Mouse (Mus musculus): ENCODE results near the gene Abcg2. TPM values are rescaled to one million over a fixed set of nuclear protein-coding genes. Genes with fewer than 3 reads are reported as not detected.

The Abcg2 gene
- polyA plus RNA-seq, 1 experiment = 11.9 TPM

GRCm38 (mm10) chr6:58651038-58651437 lies 66.7 kb downstream of the Abcg2 start:
- peaks cover 7% of the 10 kb centered on the region; the same call in 1 of the 2 replicates for H3K4me1 ChIP-seq (ENCODE audit: control insufficient read depth, insufficient read depth, insufficient read length, low read length)
- no peak overlapping the region for H3K27ac ChIP-seq (replicated peaks; ENCODE audit: low read depth, low read length)
- no peak overlapping the region for H3K4me3 ChIP-seq (ENCODE audit: insufficient read depth, low read depth, low read length)

- Histone ChIP-seq H3K27ac (replicated peaks; ENCODE audit: low read depth, low read length) (no peak overlapping the region), H3K4me1 (ENCODE audit: control insufficient read depth, insufficient read depth, insufficient read length, low read length) (no peaks in the 10 kb centered on the region), H3K4me3 (ENCODE audit: insufficient read depth, low read depth, low read length) (no peak overlapping the region)
These were observed 76.7 kb downstream of the Abcg2 start for GRCm38 (mm10) chr6:58660951-58661575.

- Histone ChIP-seq H3K4me1 (ENCODE audit: control insufficient read depth, insufficient read depth, insufficient read length, low read length) (no peaks in the 10 kb centered on the region; the same call in 1 of the 2 replicates), H3K4me3 (ENCODE audit: insufficient read depth, low read depth, low read length) (no peak overlapping the region), H3K27ac (replicated peaks; ENCODE audit: low read depth, low read length) (no peak overlapping the region)
These were observed 93.5 kb downstream of the Abcg2 start for GRCm38 (mm10) chr6:58677802-58678201.

GRCm38 (mm10) chr6:58678530-58678929 lies 94.2 kb downstream of the Abcg2 start:
- no peaks in the 10 kb centered on the region for H3K4me1 ChIP-seq (ENCODE audit: control insufficient read depth, insufficient read depth, insufficient read length, low read length)
- H3K27ac ChIP-seq (replicated peaks; ENCODE audit: low read depth, low read length) = no peak overlapping the region
- H3K4me3 ChIP-seq (ENCODE audit: insufficient read depth, low read depth, low read length) = no peak overlapping the region

GRCm38 (mm10) chr6:58691584-58691983 lies 107.3 kb downstream of the Abcg2 start:
- H3K27ac ChIP-seq (replicated peaks; ENCODE audit: low read depth, low read length) = no peak overlapping the region
- H3K4me3 ChIP-seq (ENCODE audit: insufficient read depth, low read depth, low read length) = no peak overlapping the region
- no peaks in the 10 kb centered on the region for H3K4me1 ChIP-seq (ENCODE audit: control insufficient read depth, insufficient read depth, insufficient read length, low read length)

GRCm38 (mm10) chr6:58694257-58694656 lies 109.9 kb downstream of the Abcg2 start:
- Histone ChIP-seq H3K27ac (replicated peaks; ENCODE audit: low read depth, low read length) (no peak overlapping the region), H3K4me1 (ENCODE audit: control insufficient read depth, insufficient read depth, insufficient read length, low read length) (no peaks in the 10 kb centered on the region), H3K4me3 (ENCODE audit: insufficient read depth, low read depth, low read length) (no peak overlapping the region)

- H3K4me1 ChIP-seq (ENCODE audit: control insufficient read depth, insufficient read depth, insufficient read length, low read length) = no peaks in the 10 kb centered on the region
- H3K4me3 ChIP-seq (ENCODE audit: insufficient read depth, low read depth, low read length) = no peak overlapping the region
- H3K27ac ChIP-seq (replicated peaks; ENCODE audit: low read depth, low read length) = no peak overlapping the region
These were observed 110.4 kb downstream of the Abcg2 start for GRCm38 (mm10) chr6:58694765-58695164.

- H3K4me3 ChIP-seq (ENCODE audit: insufficient read depth, low read depth, low read length) = no peak overlapping the region
These were observed 126.0 kb downstream of the Abcg2 start for GRCm38 (mm10) chr6:58710369-58710768.

GRCm38 (mm10) chr6:58711909-58712308 lies 127.6 kb downstream of the Abcg2 start:
- no peak overlapping the region for H3K27ac ChIP-seq (replicated peaks; ENCODE audit: low read depth, low read length)
- no peaks in the 10 kb centered on the region for H3K4me1 ChIP-seq (ENCODE audit: control insufficient read depth, insufficient read depth, insufficient read length, low read length)

More at GRCm38 (mm10) chr6:58710369-58710768, 126.0 kb downstream of the Abcg2 start:
- Histone ChIP-seq H3K4me1 (ENCODE audit: control insufficient read depth, insufficient read depth, insufficient read length, low read length) (no peaks in the 10 kb centered on the region), H3K27ac (replicated peaks; ENCODE audit: low read depth, low read length) (no peak overlapping the region)

GRCm38 (mm10) chr6:58733851-58734250 lies 149.5 kb downstream of the Abcg2 start:
- Histone ChIP-seq H3K27ac (replicated peaks; ENCODE audit: low read depth, low read length) (no peak overlapping the region), H3K4me3 (ENCODE audit: insufficient read depth, low read depth, low read length) (no peak overlapping the region), H3K4me1 (ENCODE audit: control insufficient read depth, insufficient read depth, insufficient read length, low read length) (no peaks in the 10 kb centered on the region)

More at GRCm38 (mm10) chr6:58711909-58712308, 127.6 kb downstream of the Abcg2 start:
- H3K4me3 ChIP-seq (ENCODE audit: insufficient read depth, low read depth, low read length) = no peak overlapping the region

- no peak overlapping the region for H3K4me3 ChIP-seq (ENCODE audit: insufficient read depth, low read depth, low read length)
- H3K27ac ChIP-seq (replicated peaks; ENCODE audit: low read depth, low read length) = no peak overlapping the region
- H3K4me1 ChIP-seq (ENCODE audit: control insufficient read depth, insufficient read depth, insufficient read length, low read length) = no peaks in the 10 kb centered on the region
These were observed 150.8 kb downstream of the Abcg2 start for GRCm38 (mm10) chr6:58735090-58735489.

Other genes starting within 250 kb of the Abcg2 start
- not detected in 2 replicates for gene Vmn1r30, start 141.1 kb upstream of the Abcg2 start, polyA plus RNA-seq (2012; ENCODE audit: insufficient read depth, insufficient read length, missing spikeins)
- gene Vmn1r31, start 109.2 kb upstream of the Abcg2 start, polyA plus RNA-seq (2012; ENCODE audit: insufficient read depth, insufficient read length, missing spikeins) = not detected in 2 replicates
- gene Herc3, start 246.9 kb downstream of the Abcg2 start, polyA plus RNA-seq (2012; ENCODE audit: insufficient read depth, insufficient read length, missing spikeins) = 15.4 and 33.6 TPM in 2 replicates

All from brown adipose tissue, adult 24 weeks (tissue).